Mouse (Mus musculus): ENCODE data around the gene Mospd2.

GRCm38 (mm10) chrX:164941540-164941939 is 38.6 kb downstream of the Mospd2 start:
- TF ChIP-seq MYOG (IDR thresholded peaks at IDR 0.05; ENCODE audit: control insufficient read depth, extremely low read depth, insufficient read length) = no peak
- no peak for TF ChIP-seq MAX (IDR thresholded peaks at IDR 0.05)
- no peak for TF ChIP-seq CTCF (IDR thresholded peaks at IDR 0.05; ENCODE audit: control insufficient read depth, insufficient read depth, insufficient read length)
- TF ChIP-seq MYOD1 (IDR thresholded peaks at IDR 0.05; ENCODE audit: control insufficient read depth, insufficient read length, low read depth) = no peak

Measured in C2C12 (cell line).